Mouse (Mus musculus) MEL (cell line): ENCODE results near the gene Sept9. TPM values are rescaled to one million over a fixed set of nuclear protein-coding genes. Genes with fewer than 3 reads are reported as not detected.

Experiments
- DNase-seq: peaks from one replicate; pipeline ENCODE4 v3.0.0; 2011; ENCODE audit warnings: low read depth, low spot score
- H3K27ac ChIP-seq: 2 replicates; pipeline ENCODE4 v1.5.1; 2012; ENCODE audit warnings: low read depth, mild to moderate bottlenecking, control low read depth, low read length, moderate library complexity; ENCODE audit not compliant: control insufficient read depth
- H3K27me3 ChIP-seq, 2 experiments: fragments of 150-350 bp in 1 of 2; sonication (generic) in 1 of 2; 2 replicates each; pipeline ENCODE4 v1.6.1; 2012; ENCODE audit warnings: low read length in 2 of 2, mild to moderate bottlenecking in 2 of 2, improper control_type of control experiment in 1 of 2, moderate library complexity in 1 of 2; ENCODE audit not compliant: insufficient read depth in 2 of 2, control insufficient read depth in 1 of 2
- H3K36me3 ChIP-seq, 2 experiments: 2 replicates each; pipeline ENCODE4 v1.6.1; 2012 to 2014; ENCODE audit warnings: low read length in 2 of 2, improper control_type of control experiment in 1 of 2, inconsistent platforms in 1 of 2, mild to moderate bottlenecking in 1 of 2; ENCODE audit not compliant: insufficient read depth in 2 of 2, control insufficient read depth in 1 of 2
- H3K4me1 ChIP-seq, 2 experiments: fragments of 150-350 bp in 1 of 2; sonication (generic) in 1 of 2; 2 replicates each; pipeline ENCODE4 v1.6.1; 2012; ENCODE audit warnings: low read length in 2 of 2, improper control_type of control experiment in 1 of 2, mild to moderate bottlenecking in 1 of 2; ENCODE audit not compliant: insufficient read depth in 2 of 2, control insufficient read depth in 1 of 2
- H3K4me3 ChIP-seq, 2 experiments: fragments of 150-350 bp in 1 of 2; sonication (generic) in 1 of 2; 2 replicates each; pipeline ENCODE4 v1.5.1; 2012; ENCODE audit warnings: low read depth in 2 of 2, low read length in 2 of 2, mild to moderate bottlenecking in 2 of 2, moderate library complexity in 2 of 2, control low read depth in 1 of 2, improper control_type of control experiment in 1 of 2; ENCODE audit not compliant: control insufficient read depth in 1 of 2, insufficient read depth in 1 of 2
- H3K79me2 ChIP-seq: 2 replicates; pipeline ENCODE4 v1.6.1; 2012; ENCODE audit warnings: mild to moderate bottlenecking, low read length, moderate library complexity; ENCODE audit not compliant: control insufficient read depth, poor library complexity, insufficient read depth
- H3K9ac ChIP-seq: 2 replicates; pipeline ENCODE4 v1.6.1; 2012; ENCODE audit warnings: low read depth, mild to moderate bottlenecking, control low read depth, low read length, moderate library complexity; ENCODE audit not compliant: control insufficient read depth, poor library complexity, severe bottlenecking
- H3K9me3 ChIP-seq: fragments of 150-350 bp; sonication (generic); replicated peaks from 2 replicates; pipeline ENCODE4 v1.6.1; 2012; ENCODE audit warnings: mild to moderate bottlenecking, low read length, improper control_type of control experiment, moderate library complexity; ENCODE audit not compliant: insufficient read depth
- BHLHE40 ChIP-seq: IDR thresholded peaks from 2 replicates; pipeline ENCODE4 v1.6.1; 2012; ENCODE audit warnings: low read depth, mild to moderate bottlenecking, inconsistent platforms, low read length, improper control_type of control experiment, borderline replicate concordance
- CHD1 ChIP-seq: IDR thresholded peaks from 2 replicates; pipeline ENCODE4 v1.6.1; 2012; ENCODE audit warnings: low read depth, mild to moderate bottlenecking, inconsistent platforms, low read length, improper control_type of control experiment
- CTCF ChIP-seq, 3 experiments: IDR thresholded peaks in 2 of 3; conservative IDR thresholded peaks in 1 of 3; 2 replicates each; pipeline ENCODE4 v1.5.1; 2011 to 2012; ENCODE audit warnings: low read length in 3 of 3, low read depth in 2 of 3, mild to moderate bottlenecking in 2 of 3, improper control_type of control experiment in 1 of 3, inconsistent platforms in 1 of 3, mixed read lengths in 1 of 3, moderate library complexity in 1 of 3; ENCODE audit not compliant: control insufficient read depth in 1 of 3, insufficient read depth in 1 of 3, poor library complexity in 1 of 3, severe bottlenecking in 1 of 3
- E2F4 ChIP-seq: IDR thresholded peaks from 2 replicates; pipeline ENCODE4 v1.6.1; 2011; ENCODE audit warnings: low read depth, low read length, improper control_type of control experiment, borderline replicate concordance
- ELF1 ChIP-seq: IDR thresholded peaks from 2 replicates; pipeline ENCODE4 v1.6.1; 2014; ENCODE audit warnings: low read depth, mild to moderate bottlenecking, inconsistent platforms, low read length, improper control_type of control experiment, moderate library complexity
- ETS1 ChIP-seq: IDR thresholded peaks from 2 replicates; pipeline ENCODE4 v1.6.1; 2012; ENCODE audit warnings: low read depth, mild to moderate bottlenecking, inconsistent platforms, low read length, improper control_type of control experiment, moderate library complexity
- GATA1 ChIP-seq: IDR thresholded peaks from 2 replicates; pipeline ENCODE4 v1.6.1; 2011; ENCODE audit warnings: low read depth, low read length, improper control_type of control experiment
- HCFC1 ChIP-seq: IDR thresholded peaks from 2 replicates; pipeline ENCODE4 v1.6.1; 2012; ENCODE audit warnings: low read depth, mild to moderate bottlenecking, inconsistent platforms, low read length, improper control_type of control experiment, moderate library complexity
- KAT2A ChIP-seq: conservative IDR thresholded peaks from 2 replicates; pipeline ENCODE4 v1.6.1; 2012; ENCODE audit warnings: low read depth, low read length, improper control_type of control experiment, inconsistent platforms
- MAFK ChIP-seq: IDR thresholded peaks from 2 replicates; pipeline ENCODE4 v1.6.1; 2011; ENCODE audit warnings: low read depth, mild to moderate bottlenecking, low read length, improper control_type of control experiment, borderline replicate concordance
- MAX ChIP-seq: IDR thresholded peaks from 2 replicates; pipeline ENCODE4 v1.6.1; 2011; ENCODE audit warnings: low read length, improper control_type of control experiment
- MAZ ChIP-seq: IDR thresholded peaks from 2 replicates; pipeline ENCODE4 v1.6.1; 2012; ENCODE audit warnings: low read depth, mild to moderate bottlenecking, inconsistent platforms, low read length, improper control_type of control experiment
- MXI1 ChIP-seq: IDR thresholded peaks from 2 replicates; pipeline ENCODE4 v1.6.1; 2011; ENCODE audit warnings: mild to moderate bottlenecking, low read depth, low read length, improper control_type of control experiment
- MYB ChIP-seq: IDR thresholded peaks from 2 replicates; pipeline ENCODE4 v1.6.1; 2011; ENCODE audit warnings: mild to moderate bottlenecking, low read depth, low read length, improper control_type of control experiment
- MYC ChIP-seq: IDR thresholded peaks from 2 replicates; pipeline ENCODE4 v1.6.1; 2011; ENCODE audit warnings: low read depth, mild to moderate bottlenecking, low read length, improper control_type of control experiment, moderate library complexity
- NRF1 ChIP-seq: IDR thresholded peaks from 2 replicates; pipeline ENCODE4 v1.6.1; 2014; ENCODE audit warnings: low read depth, mild to moderate bottlenecking, inconsistent platforms, low read length, improper control_type of control experiment, moderate library complexity; ENCODE audit not compliant: poor library complexity, insufficient read depth, severe bottlenecking
- POLR2AphosphoS2 ChIP-seq: IDR thresholded peaks from 2 replicates; pipeline ENCODE4 v1.6.1; 2011; ENCODE audit warnings: low read length, improper control_type of control experiment
- RAD21 ChIP-seq: IDR thresholded peaks from 2 replicates; pipeline ENCODE4 v1.6.1; 2011; ENCODE audit warnings: mild to moderate bottlenecking, low read depth, low read length, improper control_type of control experiment
- RCOR1 ChIP-seq: IDR thresholded peaks from 2 replicates; pipeline ENCODE4 v1.6.1; 2012; ENCODE audit warnings: low read depth, mild to moderate bottlenecking, inconsistent platforms, low read length, improper control_type of control experiment
- SIN3A ChIP-seq: IDR thresholded peaks from 2 replicates; pipeline ENCODE4 v1.6.1; 2012; ENCODE audit warnings: low read length, improper control_type of control experiment, inconsistent platforms
- SMC3 ChIP-seq: IDR thresholded peaks from 2 replicates; pipeline ENCODE4 v1.6.1; 2011; ENCODE audit warnings: low read depth, low read length, improper control_type of control experiment
- TAL1 ChIP-seq: IDR thresholded peaks from 2 replicates; pipeline ENCODE4 v1.6.1; 2012; ENCODE audit warnings: mild to moderate bottlenecking, inconsistent platforms, low read length, moderate library complexity, mixed read lengths
- TBP ChIP-seq: IDR thresholded peaks from 2 replicates; pipeline ENCODE4 v1.8.0; 2011; ENCODE audit warnings: low read depth, low read length, improper control_type of control experiment
- TCF12 ChIP-seq: IDR thresholded peaks from 2 replicates; pipeline ENCODE4 v1.6.1; 2014; ENCODE audit warnings: low read depth, mild to moderate bottlenecking, inconsistent platforms, low read length, improper control_type of control experiment, moderate library complexity
- USF1 ChIP-seq: IDR thresholded peaks from 2 replicates; pipeline ENCODE4 v1.6.1; 2014; ENCODE audit warnings: low read depth, mild to moderate bottlenecking, inconsistent platforms, low read length, improper control_type of control experiment, moderate library complexity
- USF2 ChIP-seq, 2 experiments: IDR thresholded peaks; 2 replicates each; pipeline ENCODE4 v1.6.1; 2011 to 2012; ENCODE audit warnings: improper control_type of control experiment in 2 of 2, low read length in 2 of 2, borderline replicate concordance in 1 of 2, inconsistent platforms in 1 of 2, low read depth in 1 of 2, mild to moderate bottlenecking in 1 of 2; ENCODE audit not compliant: insufficient read depth in 1 of 2
- ZC3H11A ChIP-seq: IDR thresholded peaks from 2 replicates; pipeline ENCODE4 v1.6.1; 2012; ENCODE audit warnings: low read depth, mild to moderate bottlenecking, inconsistent platforms, low read length, improper control_type of control experiment
- ZKSCAN1 ChIP-seq: IDR thresholded peaks from 2 replicates; pipeline ENCODE4 v1.6.1; 2012; ENCODE audit warnings: low read depth, mild to moderate bottlenecking, inconsistent platforms, low read length, improper control_type of control experiment, moderate library complexity
- ZMIZ1 ChIP-seq: IDR thresholded peaks from 2 replicates; pipeline ENCODE4 v1.6.1; 2012; ENCODE audit warnings: low read depth, mild to moderate bottlenecking, inconsistent platforms, low read length, improper control_type of control experiment, moderate library complexity
- polyA plus RNA-seq, 2 experiments: library from polyadenylated mRNA; stranded (reverse) in 1 of 2; unstranded in 1 of 2; fragments of >175 nt in 1 of 2; fragments of >200 nt in 1 of 2; gene quantifications; 2 replicates each; pipeline versions ENCODE4 v1.2.1 to v1.2.4; 2012; ENCODE audit warnings: low replicate concordance in 2 of 2, low read depth in 1 of 2; ENCODE audit not compliant: insufficient read length in 2 of 2, insufficient read depth in 1 of 2, missing spikeins in 1 of 2
- total RNA-seq: library from RNA; depleted of rRNA; stranded (reverse); fragments of 300-350 nt; gene quantifications from 2 replicates; pipeline ENCODE4 v1.2.3, GENCODE M21; 2012

Gene Sept9
- total and polyA plus RNA-seq, 3 experiments, result 49.7 to 196 (median 163) TPM

DNA sequence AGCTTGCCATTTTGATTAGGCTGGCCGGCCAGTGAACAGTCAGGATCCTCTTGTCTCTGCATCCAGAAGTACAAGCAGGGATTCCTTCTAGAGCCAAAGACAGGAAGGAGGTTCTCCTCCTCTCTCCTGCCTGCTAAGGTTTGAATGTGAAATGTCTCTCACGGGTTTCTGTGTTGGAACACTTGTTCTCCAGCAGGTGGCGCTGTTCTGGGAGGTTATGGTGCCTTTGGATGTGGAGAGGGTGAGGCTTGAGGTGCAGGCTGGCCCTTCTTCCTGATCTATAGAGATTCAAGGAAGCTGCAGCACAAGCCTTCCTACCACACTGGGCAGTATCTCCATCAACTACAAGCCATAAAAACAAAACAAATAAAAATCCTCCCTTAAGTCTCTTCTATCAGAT lies 167.0 kb downstream of the Sept9 start:
- no peak overlapping the region for H3K4me3 ChIP-seq
- DNase-seq, result peak; percentile 85
- TF ChIP-seq USF2 (IDR thresholded peaks at IDR 0.05; ENCODE audit: borderline replicate concordance in 1 of 2, insufficient read depth in 1 of 2, low read depth in 1 of 2, low read length in 2 of 2) (no peak), TCF12 (0 out of 2 replicates have a peak, but pooled peaks have one; percentile 15), RCOR1 (no peak), SIN3A (peak; percentile 48; the same call in 1 of the 2 replicates), ETS1 (no peak), RAD21 (peak; percentile 47), MAZ (0 out of 2 replicates have a peak, but pooled peaks have one; percentile 46), NRF1 (no peak), USF1 (no peak), SMC3 (peak; percentile 82), ZC3H11A (peak; percentile 41), KAT2A (no peak), CTCF (IDR thresholded peaks at IDR 0.05 in 2 of 3, conservative IDR thresholded peaks at IDR 0.05 in 1 of 3; ENCODE audit: control insufficient read depth in 1 of 3, insufficient read depth in 1 of 3, low read depth in 2 of 3, low read length in 3 of 3, poor library complexity in 1 of 3, severe bottlenecking in 1 of 3) (peak; percentile 83 to 94 (median 94)), ELF1 (peak; percentile 68), HCFC1 (peak; percentile 53), GATA1 (peak; percentile 6; the same call in 1 of the 2 replicates), MXI1 (no peak; the same call in 1 of the 2 replicates)
- TF ChIP-seq, all 39 proteins: peak for 10

GRCm38 (mm10) chr11:117366861-117367357 lies 167.4 kb downstream of the Sept9 start:
- Histone ChIP-seq H3K27me3 (no peaks in the 10 kb centered on the region), H3K9me3 (no peaks in the 10 kb centered on the region), H3K4me1 (0 out of 4 replicates have a peak, but pooled peaks cover 0 to 2% of the 10 kb centered on the region in 2 experiments), H3K9ac (no peak overlapping the region), H3K79me2 (no peaks in the 10 kb centered on the region), H3K27ac (no peak overlapping the region), H3K4me3 (no peak overlapping the region), H3K36me3 (no peaks in the 10 kb centered on the region)
- DNase-seq, result peak; percentile 64
- TF ChIP-seq E2F4, result no peak
- TF ChIP-seq TCF12, result no peak
- TF ChIP-seq MYC, result peak; percentile 81; the same call in 1 of the 2 replicates
- no peak for TF ChIP-seq ZKSCAN1
- peak in 2 of 3 experiments; percentile 29 to 59; a peak in 2 of 6 replicates for TF ChIP-seq CTCF (IDR thresholded peaks at IDR 0.05 in 2 of 3, conservative IDR thresholded peaks at IDR 0.05 in 1 of 3; ENCODE audit: control insufficient read depth in 1 of 3, insufficient read depth in 1 of 3, low read depth in 2 of 3, low read length in 3 of 3, poor library complexity in 1 of 3, severe bottlenecking in 1 of 3)
- TF ChIP-seq TAL1, result no peak
- no peak for TF ChIP-seq MAFK
- no peak for TF ChIP-seq MYB
- no peak for TF ChIP-seq USF2 (IDR thresholded peaks at IDR 0.05; ENCODE audit: borderline replicate concordance in 1 of 2, insufficient read depth in 1 of 2, low read depth in 1 of 2, low read length in 2 of 2)
- TF ChIP-seq GATA1, result no peak
- no peak for TF ChIP-seq CHD1
- no peak for TF ChIP-seq BHLHE40
- no peak for TF ChIP-seq KAT2A
- TF ChIP-seq ZMIZ1, result no peak
- no peak for TF ChIP-seq RCOR1
- TF ChIP-seq TBP, result no peak
- TF ChIP-seq ZC3H11A, result no peak
- TF ChIP-seq RAD21, result peak; percentile 12
- no peak for TF ChIP-seq POLR2AphosphoS2
- TF ChIP-seq MAZ, result no peak
- 0 out of 2 replicates have a peak, but pooled peaks have one; percentile 26 for TF ChIP-seq USF1
- TF ChIP-seq MAX, result peak; percentile 68

More for the DNA sequence above, 167.0 kb downstream of the Sept9 start:
- H3K27me3 ChIP-seq, result no peaks in the 10 kb centered on the region
- H3K9me3 ChIP-seq, result no peaks in the 10 kb centered on the region
- H3K27ac ChIP-seq, result no peak overlapping the region
- H3K36me3 ChIP-seq, result no peaks in the 10 kb centered on the region
- 0 out of 4 replicates have a peak, but pooled peaks cover 0 to 2% of the 10 kb centered on the region in 2 experiments for H3K4me1 ChIP-seq
- H3K79me2 ChIP-seq, result no peaks in the 10 kb centered on the region
- H3K9ac ChIP-seq, result no peak overlapping the region
